Mouse (Mus musculus): ENCODE results near the gene Akap1. TPM values are rescaled to one million over a fixed set of nuclear protein-coding genes. Genes with fewer than 3 reads are reported as not detected.

Akap1 gene
- total RNA-seq, 1 experiment from 2014 or later, result 126 TPM

DNA sequence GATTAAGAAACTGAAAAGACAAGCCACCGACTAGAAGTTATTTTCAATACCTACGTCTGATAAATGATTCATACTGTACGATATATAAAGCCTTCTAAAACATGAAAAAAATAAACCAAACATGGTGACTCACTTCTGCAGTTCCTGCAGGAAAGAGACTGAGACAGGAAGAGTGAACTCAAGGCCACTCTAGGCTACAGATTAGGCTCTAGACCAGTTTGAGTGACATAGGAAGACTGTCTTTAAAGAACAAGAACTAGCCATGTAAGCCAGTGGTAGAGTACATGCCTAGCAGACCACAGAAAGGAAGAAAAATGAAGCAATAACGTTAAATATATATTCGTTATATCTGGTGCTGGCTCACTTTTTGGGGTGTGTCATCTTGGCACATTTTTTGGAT lies 81.9 kb downstream of the Akap1 start:
- no peak for DNase-seq

Other genes with a start within 250 kb of the Akap1 start
- gene Msi2, start 146.1 kb downstream of the Akap1 start, total RNA-seq (2021), result 154 and 189 TPM in 2 replicates
- 257 and 299 TPM in 2 replicates for gene Scpep1, start 90.9 kb upstream of the Akap1 start, total RNA-seq (2021)
- gene Elobl, start 102.3 kb upstream of the Akap1 start, total RNA-seq (2021), result not detected in 2 replicates
- gene Coil, start 105.7 kb upstream of the Akap1 start, total RNA-seq (2021), result 12.8 and 13.0 TPM in 2 replicates
- gene Trim25, start 134.8 kb upstream of the Akap1 start, total RNA-seq (2021), result 133 and 149 TPM in 2 replicates
- gene Dgke, start 202.3 kb upstream of the Akap1 start, total RNA-seq (2021), result 9.5 and 10.4 TPM in 2 replicates
- not detected in 2 replicates for gene Gm525, start 209.3 kb upstream of the Akap1 start, total RNA-seq (2021)

Data from adrenal gland, postnatal 25 days (tissue).